Mouse (Mus musculus): ENCODE data around the gene 2900026A02Rik. TPM values are rescaled to one million over a fixed set of nuclear protein-coding genes. Genes with fewer than 3 reads are reported as not detected.
A peak's percentile ranks its signal among the peaks of the same experiment; 100 is the strongest.

Gene 2900026A02Rik
- polyA plus RNA-seq, 1 experiment from 2014 or later, result 3.7 TPM

DNA sequence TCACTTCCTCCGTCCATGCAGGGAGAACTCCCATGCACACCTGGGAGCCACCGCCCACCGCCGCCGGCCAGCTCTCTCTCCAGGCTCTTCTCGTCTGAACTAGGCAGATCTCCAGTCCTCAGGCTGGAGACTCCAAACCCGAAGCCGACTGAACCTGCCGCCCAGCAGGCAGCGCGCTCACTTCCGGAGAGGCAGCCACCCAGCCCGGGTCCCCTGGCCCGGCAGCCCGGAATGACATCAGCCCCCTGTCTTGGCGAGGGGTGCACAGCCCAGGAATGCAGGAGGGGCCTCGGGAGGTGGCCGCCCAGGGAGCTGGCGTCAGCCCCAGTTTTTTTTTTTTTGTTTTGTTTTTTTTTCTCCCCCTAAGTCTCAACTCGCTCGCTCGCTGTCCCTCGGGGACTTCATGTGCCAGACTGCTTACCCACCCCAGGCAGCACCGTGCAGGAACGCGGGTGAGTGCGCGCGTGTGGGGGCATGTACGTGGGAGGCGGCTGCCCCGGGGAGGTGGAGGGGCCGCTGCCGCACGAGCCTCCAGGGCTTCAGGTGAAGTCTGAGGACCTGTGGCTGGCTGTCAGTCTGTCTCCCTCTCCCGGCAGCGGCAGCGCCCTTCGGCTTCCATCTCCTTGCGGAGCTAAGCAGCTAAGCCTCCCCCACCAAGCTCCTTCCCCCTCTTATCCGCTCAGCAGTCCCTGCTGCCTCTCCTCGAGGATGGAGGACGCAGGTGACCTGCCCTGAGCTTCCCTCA is 82.5 kb downstream of the 2900026A02Rik start:
- under 1% methylated on average over 43 of the region's 43 CpGs for WGBS
- Histone ChIP-seq H3K9me3 (peaks cover 5% of the 10 kb centered on the region; the same call in 1 of the 2 replicates), H3K4me3 (peak overlapping the region; percentile 57), H3K27me3 (replicated peaks; ENCODE audit: low read depth, poor library complexity, severe bottlenecking) (peaks cover 52% of the 10 kb centered on the region), H3K4me1 (peaks cover 50% of the 10 kb centered on the region), H3K36me3 (replicated peaks) (no peaks in the 10 kb centered on the region), H3K27ac (replicated peaks) (peak overlapping the region; percentile 65)
- peak; percentile 71 for DNase-seq (ENCODE audit: low spot score)

DNA sequence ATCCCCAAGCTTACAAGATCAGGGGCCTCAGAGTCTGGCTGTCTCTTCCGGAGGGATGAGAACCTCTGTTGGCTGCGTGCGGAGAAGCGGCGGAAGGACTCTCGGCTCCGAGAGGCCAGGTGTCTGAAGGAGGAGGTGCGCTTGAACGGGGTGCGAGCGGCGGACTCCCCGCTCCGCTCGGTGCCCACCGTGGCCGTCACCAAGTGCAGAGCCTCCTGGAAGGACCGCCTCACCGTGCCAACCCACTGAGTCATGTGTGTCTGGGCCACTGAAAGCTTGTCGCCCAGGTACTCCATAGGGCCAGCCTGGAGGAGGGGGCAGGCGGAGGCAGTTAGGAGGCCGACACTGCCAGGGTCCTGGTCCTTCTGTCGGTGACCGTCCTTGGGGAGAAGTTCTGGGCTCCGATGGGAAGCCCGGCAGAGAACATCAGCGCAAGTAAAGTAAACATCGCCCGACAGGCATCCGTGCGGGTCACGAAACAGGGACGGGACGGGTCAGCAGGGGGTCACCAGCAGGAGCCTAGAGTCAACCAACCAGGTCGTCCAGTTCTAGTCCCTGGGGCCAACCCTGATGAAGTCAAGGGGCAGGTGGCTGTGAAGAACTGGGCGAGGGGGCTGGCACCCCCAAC is 83.2 kb downstream of the 2900026A02Rik start:
- peak overlapping the region; percentile 65 for H3K27ac ChIP-seq (replicated peaks)
- H3K9me3 ChIP-seq, result peaks cover 5% of the 10 kb centered on the region; the same call in 1 of the 2 replicates
- WGBS, result 4% methylated on average over 36 of the region's 36 CpGs
- peak overlapping the region; percentile 57 for H3K4me3 ChIP-seq
- H3K36me3 ChIP-seq (replicated peaks), result no peaks in the 10 kb centered on the region
- DNase-seq (ENCODE audit: low spot score), result peak; percentile 43
- H3K27me3 ChIP-seq (replicated peaks; ENCODE audit: low read depth, poor library complexity, severe bottlenecking), result peaks cover 52% of the 10 kb centered on the region
- peaks cover 57% of the 10 kb centered on the region for H3K4me1 ChIP-seq

DNA sequence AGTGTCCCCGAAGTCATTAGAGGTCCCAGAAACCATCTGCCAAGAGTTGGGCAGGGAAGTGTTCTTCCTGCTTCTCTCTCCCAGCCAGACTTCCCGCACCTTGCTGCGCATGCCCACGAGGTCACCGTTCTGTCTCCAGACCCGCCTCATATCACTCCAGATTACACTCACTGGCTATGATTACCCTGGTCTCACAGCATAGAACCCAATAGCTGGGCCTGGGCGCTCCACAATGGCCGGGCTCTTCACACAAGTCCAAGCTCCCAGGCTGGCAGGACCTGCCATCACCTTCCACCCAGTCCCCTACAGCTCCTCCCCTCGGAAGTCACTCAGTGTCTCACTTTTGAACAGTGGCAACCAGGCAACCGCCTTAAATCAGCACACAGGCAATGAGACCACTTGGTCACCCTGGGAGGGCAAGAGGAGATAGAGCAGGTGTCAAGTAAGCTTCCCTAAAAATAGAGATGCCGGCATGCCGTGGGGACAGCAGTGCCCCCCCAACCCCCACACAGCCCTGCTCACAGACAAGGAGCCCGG is 84.0 kb downstream of the 2900026A02Rik start:
- H3K4me3 ChIP-seq, result peak overlapping the region; percentile 57
- H3K36me3 ChIP-seq (replicated peaks), result no peaks in the 10 kb centered on the region
- WGBS, result 72% methylated on average over 13 of the region's 13 CpGs
- no peak overlapping the region for H3K27ac ChIP-seq (replicated peaks)
- peaks cover 60% of the 10 kb centered on the region for H3K4me1 ChIP-seq
- H3K9me3 ChIP-seq, result peaks cover 5% of the 10 kb centered on the region; the same call in 1 of the 2 replicates
- peaks cover 52% of the 10 kb centered on the region for H3K27me3 ChIP-seq (replicated peaks; ENCODE audit: low read depth, poor library complexity, severe bottlenecking)
- DNase-seq (ENCODE audit: low spot score), result no peak

DNA sequence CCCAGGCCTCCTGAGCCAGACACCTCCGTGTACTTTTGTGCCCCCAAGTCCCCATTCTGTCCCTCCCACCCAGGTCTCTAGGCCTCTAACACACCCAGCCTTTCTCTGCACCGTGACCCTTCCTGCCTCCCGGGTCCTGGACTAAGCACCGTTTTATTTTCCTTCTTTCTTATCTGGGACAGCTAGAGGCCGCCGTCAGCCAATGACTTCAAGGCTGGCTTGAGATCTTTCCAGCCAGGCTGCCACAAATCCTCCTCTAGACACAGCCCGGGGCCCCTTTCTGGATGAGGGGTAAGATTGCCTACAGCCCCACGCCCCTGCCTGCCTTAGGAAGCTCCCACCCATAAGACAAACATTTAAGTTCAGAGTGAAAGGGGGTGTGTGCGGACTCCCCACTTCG is 85.5 kb downstream of the 2900026A02Rik start:
- H3K4me3 ChIP-seq, result peak overlapping the region; percentile 8; the same call in 1 of the 2 replicates
- H3K36me3 ChIP-seq (replicated peaks), result no peaks in the 10 kb centered on the region
- WGBS, result 43% methylated on average over 10 of the region's 10 CpGs
- H3K9me3 ChIP-seq, result peaks cover 2% of the 10 kb centered on the region; the same call in 1 of the 2 replicates
- peaks cover 52% of the 10 kb centered on the region for H3K27me3 ChIP-seq (replicated peaks; ENCODE audit: low read depth, poor library complexity, severe bottlenecking)
- peaks cover 61% of the 10 kb centered on the region for H3K4me1 ChIP-seq
- H3K27ac ChIP-seq (replicated peaks), result peak overlapping the region; percentile 36; the same call in 1 of the 2 replicates
- no peak for DNase-seq (ENCODE audit: low spot score)

DNA sequence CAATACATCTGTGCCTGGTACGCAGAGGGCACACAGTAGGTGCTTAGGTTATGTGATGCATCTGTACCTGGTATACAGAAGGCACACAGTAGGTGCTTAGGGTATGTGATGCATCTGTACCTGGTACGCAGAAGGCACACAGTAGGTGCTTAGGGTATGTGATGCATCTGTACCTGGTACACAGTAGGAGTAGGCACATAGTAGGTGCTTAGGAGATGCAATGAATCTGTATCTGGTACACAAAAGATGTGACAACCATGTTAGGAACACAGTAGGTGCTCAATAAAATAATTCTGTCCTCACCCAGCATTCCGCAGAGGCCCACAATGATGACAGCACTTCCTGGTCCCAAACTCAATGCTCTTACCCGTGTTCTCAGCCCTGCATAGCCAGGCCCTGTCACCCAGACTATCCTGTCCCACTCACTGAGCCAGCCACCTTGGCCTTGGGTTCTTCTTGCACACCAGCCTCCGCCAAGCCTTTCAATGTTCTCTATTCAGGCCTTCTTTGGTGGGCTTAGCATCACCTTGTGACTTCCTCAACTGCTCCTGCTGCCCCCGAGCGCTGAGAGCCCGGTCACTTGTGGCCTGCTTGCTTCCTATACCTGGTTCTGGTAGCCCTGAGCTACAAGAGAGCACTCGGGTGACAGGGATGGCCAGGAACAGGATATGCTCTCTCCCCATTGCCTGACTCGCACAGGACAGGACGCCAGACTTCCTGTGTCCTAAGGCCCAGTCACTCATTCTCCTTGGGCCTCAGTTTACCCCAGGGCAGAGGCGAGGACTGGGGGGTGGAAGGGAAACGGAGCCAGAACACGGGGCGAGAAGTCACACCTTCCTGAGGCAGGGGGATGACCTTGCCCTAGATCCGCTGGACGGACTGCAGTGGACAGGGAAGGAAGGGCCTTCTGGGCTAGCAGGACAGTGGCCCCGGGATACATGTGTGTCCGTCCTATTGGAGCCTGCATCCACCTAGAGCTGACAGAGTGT is 87.0 kb downstream of the 2900026A02Rik start:
- Histone ChIP-seq H3K4me1 (peaks cover 54% of the 10 kb centered on the region), H3K9me3 (no peaks in the 10 kb centered on the region), H3K4me3 (no peak overlapping the region), H3K36me3 (replicated peaks) (no peaks in the 10 kb centered on the region), H3K27ac (replicated peaks) (peak overlapping the region; percentile 89), H3K27me3 (replicated peaks; ENCODE audit: low read depth, poor library complexity, severe bottlenecking) (peaks cover 38% of the 10 kb centered on the region)
- no peak for DNase-seq (ENCODE audit: low spot score)
- WGBS, result 85% methylated on average over 19 of the region's 19 CpGs

DNA sequence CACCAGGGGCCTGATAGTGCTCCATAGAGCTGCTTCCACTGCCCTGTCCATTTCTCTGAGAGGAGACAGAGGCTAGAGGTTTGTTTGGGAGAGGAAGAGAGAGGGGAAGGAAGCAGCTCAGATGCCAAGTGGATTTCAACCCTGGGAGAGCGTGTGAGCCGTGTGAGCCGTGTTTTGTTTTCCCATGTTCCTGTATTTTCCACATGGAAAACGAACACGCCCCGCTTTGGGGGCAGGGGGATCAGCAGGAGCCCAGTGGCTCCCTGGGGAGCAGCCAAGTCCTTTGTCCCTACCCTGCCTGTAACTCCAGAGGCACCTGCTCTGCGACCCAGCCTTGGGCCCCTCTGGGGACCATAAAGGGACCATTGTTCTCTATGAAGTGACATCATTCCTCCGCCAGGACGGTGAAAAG is 88.0 kb downstream of the 2900026A02Rik start:
- H3K9me3 ChIP-seq, result no peaks in the 10 kb centered on the region
- 18% methylated on average over 9 of the region's 9 CpGs for WGBS
- no peak overlapping the region for H3K4me3 ChIP-seq
- peaks cover 28% of the 10 kb centered on the region for H3K27me3 ChIP-seq (replicated peaks; ENCODE audit: low read depth, poor library complexity, severe bottlenecking)
- H3K4me1 ChIP-seq, result peaks cover 50% of the 10 kb centered on the region
- peak; percentile 63 for DNase-seq (ENCODE audit: low spot score)
- H3K36me3 ChIP-seq (replicated peaks), result no peaks in the 10 kb centered on the region
- H3K27ac ChIP-seq (replicated peaks), result peak overlapping the region; percentile 89

DNA sequence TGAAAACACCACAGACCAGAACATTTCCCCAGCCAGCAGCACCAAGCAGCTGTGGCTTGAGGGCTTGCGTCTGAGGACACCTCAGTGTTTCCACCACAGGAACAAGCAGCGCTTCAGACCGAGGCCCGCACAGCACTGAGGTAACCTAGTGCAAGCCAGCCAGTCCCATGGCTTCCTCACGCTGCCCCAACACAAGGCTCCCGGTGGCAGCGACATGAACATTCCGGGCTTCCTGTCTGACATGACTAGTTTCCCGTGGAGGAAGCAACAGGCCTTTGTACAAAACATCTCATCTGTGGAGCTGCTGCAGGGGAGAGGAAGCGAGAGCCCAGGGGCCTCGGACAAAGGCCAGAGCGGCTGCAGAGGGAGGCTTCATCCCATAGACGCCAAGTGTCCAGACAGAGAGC is 88.4 kb downstream of the 2900026A02Rik start:
- H3K4me3 ChIP-seq, result no peak overlapping the region
- H3K27ac ChIP-seq (replicated peaks), result peak overlapping the region; percentile 89
- H3K4me1 ChIP-seq, result peaks cover 50% of the 10 kb centered on the region
- no peak for DNase-seq (ENCODE audit: low spot score)
- 35% methylated on average over 13 of the region's 13 CpGs for WGBS
- no peaks in the 10 kb centered on the region for H3K36me3 ChIP-seq (replicated peaks)
- H3K27me3 ChIP-seq (replicated peaks; ENCODE audit: low read depth, poor library complexity, severe bottlenecking), result peaks cover 24% of the 10 kb centered on the region
- no peaks in the 10 kb centered on the region for H3K9me3 ChIP-seq

DNA sequence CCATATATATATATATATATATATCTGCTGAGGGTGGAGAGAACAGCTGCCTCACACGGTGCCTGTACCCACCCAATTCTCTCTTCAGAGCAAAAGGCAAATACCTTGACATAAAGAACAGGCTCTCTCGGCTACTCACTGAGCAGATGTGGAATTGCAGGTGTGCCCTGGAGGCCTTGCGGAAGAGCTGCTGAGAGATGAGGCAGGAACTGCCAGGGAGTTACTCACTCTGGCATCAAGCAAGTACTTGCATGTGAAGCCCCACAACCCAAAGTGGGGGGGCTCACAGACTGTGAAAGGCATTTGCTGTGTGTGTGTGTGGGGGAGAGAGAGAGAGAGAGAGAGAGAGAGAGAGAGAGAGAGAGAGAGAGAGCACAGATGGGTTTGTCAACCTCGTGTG is 92.6 kb downstream of the 2900026A02Rik start:
- no peak overlapping the region for H3K4me3 ChIP-seq
- H3K27me3 ChIP-seq (replicated peaks; ENCODE audit: low read depth, poor library complexity, severe bottlenecking), result no peaks in the 10 kb centered on the region
- H3K4me1 ChIP-seq, result peaks cover 37% of the 10 kb centered on the region
- WGBS, result 74% methylated on average over 4 of the region's 4 CpGs
- H3K36me3 ChIP-seq (replicated peaks), result no peaks in the 10 kb centered on the region
- no peak overlapping the region for H3K27ac ChIP-seq (replicated peaks)
- no peak for DNase-seq (ENCODE audit: low spot score)
- no peaks in the 10 kb centered on the region for H3K9me3 ChIP-seq

DNA sequence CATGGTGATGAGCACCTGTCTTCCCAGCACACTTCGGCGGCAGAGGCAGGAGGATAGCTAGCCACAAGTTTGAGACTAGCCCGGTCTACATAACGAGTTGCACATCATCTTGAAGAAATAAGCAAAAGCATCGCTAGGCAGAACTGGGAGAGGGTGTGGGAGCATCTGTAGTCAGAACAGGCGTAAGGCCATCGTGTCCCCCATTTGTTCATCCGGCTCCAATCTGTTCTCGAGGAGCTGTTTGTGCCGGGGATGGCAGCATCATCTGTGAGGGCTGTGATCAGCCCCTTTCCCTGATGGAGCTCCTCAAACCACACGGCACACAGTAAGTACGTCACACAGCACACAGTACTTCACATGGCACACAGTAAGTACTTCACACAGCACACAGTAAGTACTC is 94.6 kb downstream of the 2900026A02Rik start:
- Histone ChIP-seq H3K4me1 (peaks cover 39% of the 10 kb centered on the region), H3K36me3 (replicated peaks) (no peaks in the 10 kb centered on the region), H3K27ac (replicated peaks) (no peak overlapping the region), H3K4me3 (no peak overlapping the region), H3K9me3 (no peaks in the 10 kb centered on the region), H3K27me3 (replicated peaks; ENCODE audit: low read depth, poor library complexity, severe bottlenecking) (peaks cover 9% of the 10 kb centered on the region)
- DNase-seq (ENCODE audit: low spot score), result no peak
- 94% methylated on average over 12 of the region's 12 CpGs for WGBS

DNA sequence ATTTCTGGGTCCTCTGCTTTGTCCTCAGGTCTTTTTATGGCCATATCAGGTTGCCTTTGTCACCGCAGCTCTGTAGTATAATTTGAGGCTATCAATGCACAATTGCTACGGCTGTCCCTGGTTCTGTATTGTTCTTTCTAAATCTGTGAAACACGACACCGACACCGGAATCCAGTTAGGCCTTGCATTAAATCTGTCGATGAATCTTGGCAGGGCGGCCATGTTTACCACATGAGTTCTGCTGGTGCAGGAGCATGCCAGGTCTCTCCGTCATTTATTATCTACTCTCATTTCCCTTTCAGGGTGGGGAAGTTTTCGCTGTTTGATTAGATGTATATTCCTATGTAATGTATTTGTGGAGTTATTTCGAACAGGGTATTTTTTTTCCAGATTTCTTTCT is 97.3 kb downstream of the 2900026A02Rik start:
- Histone ChIP-seq H3K27ac (replicated peaks) (no peak overlapping the region), H3K9me3 (no peaks in the 10 kb centered on the region), H3K4me3 (no peak overlapping the region), H3K27me3 (replicated peaks; ENCODE audit: low read depth, poor library complexity, severe bottlenecking) (peaks cover 20% of the 10 kb centered on the region), H3K36me3 (replicated peaks) (no peaks in the 10 kb centered on the region), H3K4me1 (peaks cover 66% of the 10 kb centered on the region)
- WGBS, result 79% methylated on average over 10 of the region's 10 CpGs
- no peak for DNase-seq (ENCODE audit: low spot score)

DNA sequence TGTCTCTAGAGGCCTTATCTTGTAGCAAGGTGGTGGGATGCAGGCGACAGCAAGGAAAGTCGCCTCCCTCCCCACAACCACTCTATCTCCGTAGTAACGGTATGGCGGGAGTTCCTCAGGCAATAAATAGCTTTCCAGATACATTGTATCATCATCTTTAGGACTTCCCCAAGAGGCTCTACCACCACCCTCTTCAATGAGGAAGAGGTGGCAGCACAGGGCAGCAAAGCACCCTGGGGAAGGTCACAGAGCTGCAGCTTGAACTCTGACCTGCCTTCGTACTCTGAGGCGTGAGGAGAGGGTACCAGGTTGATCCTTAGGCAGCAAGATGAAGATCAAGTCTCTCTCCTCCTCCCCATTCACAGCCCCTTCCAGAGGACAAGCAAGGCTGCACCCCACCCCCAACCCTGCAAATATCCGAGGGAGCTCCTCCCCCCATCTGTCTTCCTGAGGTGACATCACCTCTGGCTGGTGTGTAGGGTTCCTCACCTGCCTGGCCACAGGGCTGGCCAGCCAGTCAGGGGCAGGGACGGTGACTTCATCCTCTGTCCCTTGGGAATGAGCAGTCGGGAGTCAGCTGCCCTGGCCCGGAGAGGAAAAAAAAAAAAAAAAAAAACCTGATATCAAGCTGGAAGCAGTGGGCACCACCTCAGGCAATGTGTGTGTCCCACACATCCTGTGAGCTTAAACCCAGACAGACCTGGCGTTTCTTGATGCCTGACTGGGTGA is 98.5 kb downstream of the 2900026A02Rik start:
- H3K27ac ChIP-seq (replicated peaks), result peak overlapping the region; percentile 14; the same call in 1 of the 2 replicates
- WGBS, result 37% methylated on average over 12 of the region's 12 CpGs
- no peak overlapping the region for H3K4me3 ChIP-seq
- H3K9me3 ChIP-seq, result no peaks in the 10 kb centered on the region
- DNase-seq (ENCODE audit: low spot score), result no peak
- no peaks in the 10 kb centered on the region for H3K36me3 ChIP-seq (replicated peaks)
- H3K4me1 ChIP-seq, result peaks cover 62% of the 10 kb centered on the region
- peaks cover 20% of the 10 kb centered on the region for H3K27me3 ChIP-seq (replicated peaks; ENCODE audit: low read depth, poor library complexity, severe bottlenecking)
